Mouse (Mus musculus) mouse trophoblast stem cell (cell line): ENCODE data around the gene Lhfpl3.

Experiments used
- in situ Hi-C, 2 experiments: fragments of 300-500 bp; cut with MseI, MboI; formaldehyde crosslinking; loops; 2 replicates in 1 of 2; 3 replicates in 1 of 2; pipeline ENCODE4 v1.15.1; 2025

The Lhfpl3 gene

DNA sequence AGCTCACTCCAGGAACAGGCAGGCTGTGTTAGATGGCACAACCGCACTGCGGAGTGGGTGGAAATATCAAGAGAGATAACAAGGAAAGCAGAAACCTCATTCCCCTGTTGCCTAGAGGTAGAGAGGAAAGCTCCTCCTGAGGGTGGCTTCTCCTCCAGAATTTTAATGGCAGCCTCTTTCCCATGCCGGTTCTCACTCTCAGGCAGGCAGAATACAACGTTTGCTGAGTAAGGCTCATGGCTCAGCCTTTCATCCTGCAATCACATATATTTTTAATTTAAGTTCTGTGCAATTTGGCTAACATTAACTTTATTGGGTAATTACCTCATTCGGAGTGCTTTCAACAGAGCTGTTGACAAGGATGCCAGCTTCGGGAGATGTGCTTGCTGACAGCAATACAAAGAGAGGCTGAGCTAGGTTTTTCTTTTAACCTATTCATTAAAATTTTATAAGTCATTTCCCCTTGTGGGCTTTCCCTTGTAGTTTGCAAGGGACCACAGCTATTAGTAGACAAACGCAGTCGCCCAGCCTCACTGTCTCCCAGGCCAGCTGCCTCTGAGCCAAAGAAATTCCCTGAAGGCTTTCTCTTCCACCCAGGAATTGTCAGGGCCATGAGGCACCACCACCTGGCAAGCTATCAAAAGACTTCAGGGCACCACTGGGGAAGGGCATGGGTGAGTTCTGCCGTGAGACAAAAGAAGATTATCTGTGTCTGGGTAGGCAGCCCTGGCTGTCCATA lies 394.5 kb downstream of the Lhfpl3 start:
- in situ Hi-C loops: no loop called here

DNA sequence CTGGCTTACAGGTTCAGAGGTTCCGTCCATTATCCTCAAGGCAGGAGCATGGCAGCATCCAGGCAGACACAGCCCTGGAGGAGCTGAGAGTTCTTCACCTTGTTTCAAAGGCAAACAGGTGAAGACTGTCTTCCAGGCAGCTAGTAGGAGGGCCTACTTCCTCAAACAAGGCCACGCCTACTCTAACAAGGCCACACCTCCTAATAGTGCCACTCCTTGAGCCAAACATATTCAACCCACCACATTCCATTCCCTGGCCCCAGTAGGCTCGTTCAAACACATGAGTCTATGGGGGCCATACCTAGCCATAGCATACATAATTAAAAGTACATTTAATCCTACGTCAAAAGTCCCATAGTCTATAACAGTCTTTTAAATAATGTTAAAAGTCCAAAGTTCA lies 407.4 kb downstream of the Lhfpl3 start:
- in situ Hi-C loops: no loop called here

DNA sequence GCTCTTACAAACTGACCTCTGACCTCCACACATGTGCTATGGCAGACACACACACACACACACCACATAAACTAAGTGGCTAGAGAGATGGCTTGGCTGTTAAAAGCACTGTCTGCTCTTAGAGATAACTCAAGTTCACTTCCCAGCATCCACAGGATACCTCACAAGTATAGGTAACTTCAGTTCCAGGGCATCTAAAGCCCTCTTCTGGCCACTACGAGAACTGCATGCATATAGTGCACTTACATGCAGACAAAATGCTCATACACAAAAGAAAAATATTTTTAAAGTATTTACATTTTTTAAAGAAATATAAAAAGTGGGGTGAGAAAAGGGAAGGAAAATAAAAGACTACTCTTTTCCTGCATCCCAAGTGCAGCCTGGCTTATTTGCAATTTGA lies 408.6 kb downstream of the Lhfpl3 start:
- in situ Hi-C loops: no loop called here

DNA sequence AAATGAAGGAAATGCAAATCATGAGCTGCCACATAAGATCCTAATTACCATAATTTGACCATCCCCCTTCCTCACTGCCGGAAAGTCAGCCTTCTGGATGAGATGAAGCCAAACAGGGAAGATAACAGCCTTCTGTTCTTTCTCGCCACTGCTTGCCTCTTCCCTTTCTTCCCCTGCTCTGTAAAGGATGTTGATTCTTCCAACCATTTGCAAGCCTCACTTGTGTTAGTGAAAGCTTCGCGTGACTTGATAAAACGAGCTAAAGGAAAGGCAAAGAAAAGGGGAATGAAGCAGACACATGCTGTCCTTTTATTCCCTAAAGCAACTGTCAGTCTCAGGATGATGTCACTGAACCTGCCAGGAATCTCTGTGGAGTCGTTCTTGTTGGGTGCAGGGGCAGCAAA lies 420.1 kb downstream of the Lhfpl3 start:
- in situ Hi-C loops: no loop called here

DNA sequence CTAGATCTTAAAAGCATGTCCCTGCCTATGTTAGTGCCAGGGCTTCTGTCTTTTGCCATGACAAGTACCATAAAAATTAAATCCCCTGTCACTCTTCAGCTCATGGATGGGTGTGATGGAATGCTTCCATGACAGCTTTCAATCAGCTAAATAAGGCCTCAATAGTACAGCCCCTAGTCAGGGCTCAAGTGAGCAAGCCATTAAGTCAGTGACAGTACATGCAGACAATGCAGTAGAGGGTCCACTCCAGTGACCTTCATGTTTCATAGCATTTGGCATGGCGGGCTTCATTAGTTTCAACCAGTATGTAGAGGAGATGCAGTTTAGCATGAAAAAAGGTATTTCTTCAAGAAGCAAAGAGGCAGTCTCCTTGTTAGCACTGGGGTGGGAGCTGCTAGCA lies 420.8 kb downstream of the Lhfpl3 start:
- in situ Hi-C loops: no loop called here

DNA sequence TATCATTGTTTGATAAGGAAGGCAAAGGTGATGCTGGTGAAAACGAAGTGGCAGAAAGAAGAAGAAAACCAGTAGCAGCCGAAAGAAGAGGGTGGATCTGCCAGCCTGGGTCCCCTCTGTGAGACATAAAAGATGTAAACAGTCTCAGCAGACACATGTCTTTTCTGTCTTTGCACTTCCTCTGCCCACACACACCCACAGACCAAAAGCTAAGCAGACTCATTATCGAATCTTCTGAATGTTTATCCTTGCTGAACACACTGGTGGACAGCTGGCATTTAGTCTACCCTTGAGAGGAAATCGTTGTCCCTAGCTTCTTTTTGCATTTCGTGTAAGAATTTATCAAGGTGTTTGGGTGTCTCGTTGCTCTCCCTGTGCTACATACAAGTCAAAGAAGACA lies 443.8 kb downstream of the Lhfpl3 start:
- in situ Hi-C loops: no loop called here

DNA sequence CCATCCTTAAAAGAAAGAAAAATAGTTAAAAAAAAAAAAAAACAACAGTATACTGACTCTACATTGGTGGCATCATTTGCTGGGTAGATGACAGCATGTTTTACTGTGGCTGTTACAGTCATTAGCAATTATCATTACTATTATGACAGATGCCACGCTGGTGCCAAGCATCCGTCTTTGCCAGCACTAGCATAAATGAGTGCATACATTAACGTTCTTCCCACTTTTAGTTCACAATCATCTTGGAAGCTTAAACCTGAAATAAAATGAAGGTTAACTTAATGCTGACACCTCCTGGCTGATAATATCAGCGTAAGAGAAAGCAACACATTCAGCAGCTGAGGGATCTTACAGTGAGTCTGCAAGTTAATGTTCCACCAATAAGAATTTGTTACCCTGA lies 451.0 kb downstream of the Lhfpl3 start:
- in situ Hi-C loops: no loop called here

DNA sequence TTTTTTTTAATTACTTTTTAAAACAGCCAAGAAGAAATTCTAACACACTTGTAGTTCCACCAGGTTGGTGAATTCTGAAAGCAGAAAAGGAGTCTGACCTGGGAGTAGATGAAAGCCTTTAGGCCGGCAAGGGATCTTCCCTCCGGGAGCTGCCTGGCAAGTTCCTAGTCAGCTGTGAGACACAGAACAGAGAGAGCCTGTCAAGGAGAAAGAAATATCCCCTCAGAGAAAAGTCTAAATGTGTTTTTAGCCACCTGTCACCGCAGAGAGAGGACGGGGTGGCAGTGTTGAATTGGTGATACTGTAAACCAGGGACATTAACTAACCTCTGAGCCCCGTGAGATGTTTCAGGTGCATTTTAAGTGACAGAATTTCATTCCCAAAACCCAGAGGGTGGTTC lies 467.2 kb downstream of the Lhfpl3 start:
- in situ Hi-C loops: loop anchor here in 1 of 2 experiments (25.0 kb wide), 1 partner anchor 576 kb away; no protein-coding TSS in a partner anchor

DNA sequence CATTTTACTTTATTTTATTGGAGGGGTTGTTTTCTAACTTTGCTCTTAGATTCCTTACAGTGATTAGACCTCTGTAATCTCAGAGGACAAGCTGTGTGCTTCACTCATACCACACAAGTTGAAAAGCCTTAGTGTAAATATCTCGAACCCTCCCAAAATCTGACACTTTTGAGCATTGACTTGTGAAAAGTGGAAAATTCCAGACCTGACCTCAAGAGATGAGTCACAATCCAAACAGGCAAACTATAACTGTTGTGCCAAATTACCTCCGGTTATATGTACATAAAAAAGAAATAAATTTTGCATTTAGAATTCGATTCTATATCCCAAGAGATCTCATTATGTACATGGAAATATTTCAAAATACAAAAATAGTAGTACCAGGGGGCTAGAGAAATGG lies 468.8 kb downstream of the Lhfpl3 start:
- in situ Hi-C loops: loop anchor here in 1 of 2 experiments (25.0 kb wide), 1 partner anchor 577 kb away; no protein-coding TSS in a partner anchor

DNA sequence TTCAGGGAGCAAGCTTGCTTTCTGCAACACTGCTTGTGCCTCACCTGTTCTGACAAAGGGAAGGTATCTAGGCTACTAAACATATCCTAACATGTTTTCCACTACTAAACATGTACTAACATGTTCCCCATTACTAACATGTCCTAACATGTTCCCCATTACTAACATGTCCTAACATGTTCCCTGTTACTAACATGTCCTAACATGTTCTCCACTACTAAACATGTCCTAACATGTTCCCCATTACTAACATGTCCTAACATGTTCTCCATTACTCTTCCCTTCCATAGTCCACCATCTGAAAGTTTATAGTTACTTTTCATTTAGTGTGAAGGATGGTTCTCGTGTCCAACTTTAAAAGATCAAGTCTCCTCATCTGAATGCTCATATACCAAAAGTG lies 473.8 kb downstream of the Lhfpl3 start:
- in situ Hi-C loops: loop anchor here in 1 of 2 experiments (25.0 kb wide), 1 partner anchor 582 kb away; no protein-coding TSS in a partner anchor

DNA sequence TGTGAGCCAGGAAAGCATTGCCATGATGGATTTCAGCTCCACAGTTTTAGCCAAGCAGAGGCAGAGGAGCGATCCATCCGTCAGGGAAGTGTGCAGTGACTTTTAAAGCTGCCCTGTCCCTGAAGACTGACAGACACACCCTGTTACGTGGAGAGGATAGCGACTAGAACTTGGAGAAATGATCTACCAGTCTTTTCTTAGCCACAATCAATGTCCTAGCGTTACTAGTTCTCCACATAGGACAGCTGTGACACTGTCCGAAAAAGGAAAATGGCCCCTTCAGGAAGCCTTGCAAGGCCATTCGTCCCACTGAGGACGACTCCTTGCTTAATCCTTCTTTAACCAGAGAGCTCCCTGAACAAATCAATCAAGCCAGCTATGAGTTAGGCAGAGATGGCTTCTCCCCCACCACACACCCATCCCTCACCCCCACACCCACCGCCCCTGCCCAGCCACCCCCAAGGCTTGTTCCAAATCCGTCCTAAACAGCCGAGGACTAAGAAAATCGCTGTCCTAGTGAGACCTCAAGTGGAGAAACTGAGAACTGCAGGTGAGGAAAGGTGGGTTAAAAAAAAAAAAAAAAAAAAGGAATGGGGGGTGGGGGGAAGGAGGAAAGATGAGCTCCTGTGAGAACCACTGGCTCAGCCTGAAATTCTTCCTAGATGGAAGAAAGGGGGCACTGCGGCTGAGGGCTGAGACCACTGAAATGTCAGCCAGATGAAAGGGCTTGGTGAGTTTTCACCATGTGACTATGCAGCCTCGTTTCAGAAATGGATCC lies 479.1 kb downstream of the Lhfpl3 start:
- in situ Hi-C loops: loop anchor here in 1 of 2 experiments (25.0 kb wide), 1 partner anchor 588 kb away; no protein-coding TSS in a partner anchor

DNA sequence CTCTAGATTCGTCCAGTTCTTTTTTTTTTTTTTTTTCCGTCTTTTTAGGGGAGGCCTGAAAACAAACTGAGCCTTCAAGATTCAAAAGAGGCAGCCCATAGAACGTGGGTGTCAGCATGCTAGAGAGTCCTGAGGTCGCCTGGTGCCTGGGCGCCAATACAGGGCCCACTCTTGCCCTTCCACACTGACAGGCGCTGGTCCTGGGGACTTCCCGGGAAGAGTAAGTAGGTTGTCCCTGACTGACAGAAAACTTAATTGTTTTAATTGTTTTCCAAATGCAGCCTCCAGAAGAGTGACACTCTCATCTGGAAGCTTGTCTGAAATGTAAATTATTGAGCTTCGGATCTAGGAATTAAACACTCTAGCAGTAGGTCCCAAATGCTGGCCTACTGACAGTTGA lies 479.8 kb downstream of the Lhfpl3 start:
- in situ Hi-C loops: no loop called here

DNA sequence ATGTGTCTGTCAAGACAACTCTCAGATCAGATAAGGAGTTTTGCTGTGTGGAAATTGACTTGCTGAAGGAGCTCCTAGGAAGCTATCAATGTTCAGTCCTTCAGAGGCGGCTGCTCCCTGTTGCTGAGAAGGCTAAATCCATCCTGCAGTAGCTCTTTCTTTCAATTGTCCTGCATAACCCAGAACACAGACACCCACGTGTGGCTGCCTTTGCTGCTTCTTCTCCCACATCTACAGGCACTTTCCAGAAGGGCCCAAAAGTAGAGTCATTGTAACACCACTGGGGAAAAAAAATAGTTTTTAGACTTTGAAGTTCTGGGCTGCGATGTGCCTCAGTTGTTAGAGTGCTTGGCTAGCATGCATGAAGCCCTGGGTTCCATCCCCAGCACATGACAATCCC lies 480.9 kb downstream of the Lhfpl3 start:
- in situ Hi-C loops: no loop called here

DNA sequence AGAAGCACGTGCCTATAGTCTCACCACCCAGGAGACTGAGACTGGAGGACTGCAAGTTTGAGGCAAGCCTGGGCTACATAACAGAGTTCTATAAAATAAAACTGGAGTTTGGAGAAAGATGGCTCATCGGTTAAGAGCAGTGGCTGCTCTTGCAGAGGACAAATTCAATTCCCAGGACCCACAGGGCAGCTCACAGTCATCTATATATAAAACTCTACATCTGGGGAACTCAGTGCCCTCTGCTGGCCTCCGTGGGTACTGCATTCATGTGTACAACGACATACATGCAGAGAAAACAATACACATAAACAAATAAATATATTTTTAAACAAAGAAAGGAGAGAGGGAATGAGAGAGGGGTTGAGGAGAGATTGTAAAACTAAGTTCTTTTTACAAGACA lies 501.1 kb downstream of the Lhfpl3 start:
- in situ Hi-C loops: no loop called here

DNA sequence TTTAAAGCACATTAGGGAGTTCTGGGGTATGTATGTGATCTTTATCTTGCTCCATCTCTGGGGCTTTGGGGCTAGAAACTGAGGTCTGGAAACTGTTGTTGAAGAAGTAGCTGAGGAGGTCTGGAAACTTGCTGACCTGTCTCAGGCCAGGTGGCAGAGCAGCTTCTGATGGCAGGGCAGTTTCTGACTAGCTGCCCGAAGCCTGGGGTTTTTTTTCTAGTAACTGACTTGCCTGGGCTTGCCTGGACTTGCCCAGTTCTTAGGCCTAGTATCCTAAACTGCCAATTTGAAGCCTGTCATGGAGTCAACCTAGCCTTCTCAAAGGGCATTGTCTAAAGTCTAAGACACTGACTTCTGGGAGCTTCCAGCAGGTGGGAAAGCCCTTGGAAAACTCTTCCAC lies 501.9 kb downstream of the Lhfpl3 start:
- in situ Hi-C loops: no loop called here

DNA sequence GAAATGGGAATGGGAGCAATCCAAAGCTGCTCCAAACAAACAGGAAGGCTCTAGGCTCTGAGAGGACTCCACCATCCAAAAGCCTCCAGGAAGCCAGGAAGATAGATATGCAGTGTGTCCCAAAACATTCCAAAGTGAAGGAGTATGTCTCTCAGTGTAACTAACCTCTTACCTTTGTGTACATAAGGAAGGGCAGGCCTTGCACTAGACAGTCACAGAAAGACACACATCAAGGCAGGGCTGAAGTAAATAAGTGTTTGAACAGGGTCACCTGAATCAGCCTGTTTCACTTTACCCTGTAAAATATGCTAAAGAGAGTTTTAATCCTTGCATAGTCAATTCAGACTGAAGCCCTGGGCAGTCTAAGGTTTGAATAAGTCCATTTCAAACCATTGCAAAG lies 502.4 kb downstream of the Lhfpl3 start:
- in situ Hi-C loops: no loop called here

DNA sequence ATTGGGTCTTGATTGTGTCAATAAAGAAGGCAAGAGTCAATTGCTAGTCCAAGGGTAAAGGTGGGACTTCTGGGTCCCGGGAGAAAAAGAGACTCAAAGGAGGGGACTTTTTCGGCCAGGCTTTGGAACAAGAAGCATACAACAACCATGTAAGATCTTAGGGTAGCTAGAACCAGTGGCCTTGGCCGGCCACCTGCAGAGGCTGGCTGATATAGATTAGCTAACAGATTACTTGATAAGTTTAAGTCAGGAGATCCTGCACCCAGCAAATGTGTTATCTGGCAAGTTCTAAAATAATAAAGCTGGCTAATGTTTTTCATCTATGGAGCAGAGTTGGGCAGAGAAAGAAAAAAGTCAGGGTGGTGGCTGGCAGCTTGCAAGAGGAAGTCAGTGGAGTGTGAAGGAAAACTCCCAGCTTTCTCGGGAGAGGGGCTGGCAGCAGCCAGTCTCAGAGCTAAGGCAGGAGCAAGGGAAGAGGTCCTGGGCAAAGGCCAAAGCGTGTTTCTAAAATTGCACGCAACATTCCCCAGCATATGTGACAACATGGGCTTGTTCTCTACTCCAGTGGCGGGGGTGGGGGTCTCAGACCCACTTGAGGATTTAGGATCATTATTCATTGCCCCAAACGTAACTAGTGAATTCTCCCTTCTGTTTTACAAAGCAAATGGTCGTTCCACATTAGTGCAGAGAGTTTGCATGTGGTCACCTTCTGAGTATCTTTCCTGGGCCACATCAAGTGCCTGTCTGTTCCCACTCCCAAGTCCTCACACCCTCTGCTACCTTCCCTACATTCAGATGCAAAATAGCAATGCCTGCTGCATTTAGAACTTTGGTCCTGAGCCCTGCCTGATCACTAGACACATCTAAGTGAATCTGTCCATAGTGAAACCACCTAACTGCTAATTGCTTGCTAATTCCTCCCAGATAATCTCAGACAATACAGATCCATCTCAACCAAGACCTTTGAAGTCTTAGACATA lies 504.3 kb downstream of the Lhfpl3 start:
- in situ Hi-C loops: no loop called here

DNA sequence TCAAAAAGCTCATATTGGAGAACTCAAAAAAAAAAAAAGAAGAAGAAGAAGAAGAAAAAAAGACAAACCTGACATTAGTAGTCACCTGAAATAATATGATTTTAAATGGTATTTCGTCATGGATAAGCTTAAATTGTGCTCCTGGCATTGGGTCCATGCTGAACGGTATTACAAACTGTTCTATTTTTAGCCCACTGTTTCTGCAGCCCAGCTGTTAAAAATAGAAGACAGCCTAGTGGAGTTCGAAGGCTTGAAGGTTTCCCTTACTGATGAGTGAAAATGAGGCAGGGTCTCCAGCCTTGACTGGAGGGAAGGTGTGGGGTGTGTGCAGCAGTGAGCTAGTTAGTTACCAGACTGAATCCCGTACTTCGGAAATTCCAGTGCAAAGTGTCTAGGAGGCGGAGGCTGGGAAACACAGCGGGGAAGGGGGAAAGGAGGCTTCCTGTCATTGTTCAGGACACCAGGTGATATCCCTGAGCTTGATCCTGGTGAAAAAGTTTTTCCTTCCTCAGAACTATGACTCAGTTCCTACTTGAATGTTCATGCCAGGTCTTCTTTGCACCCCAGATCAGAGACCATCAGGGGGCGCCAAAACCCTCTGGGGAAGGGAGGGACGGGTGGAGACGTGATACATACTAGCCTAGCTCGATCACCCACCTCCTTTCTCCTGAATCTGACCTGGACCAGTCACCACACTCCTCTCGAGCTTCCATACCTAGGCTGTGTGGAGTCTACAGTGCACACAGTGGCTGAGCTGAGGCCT lies 505.8 kb downstream of the Lhfpl3 start:
- in situ Hi-C loops: no loop called here

DNA sequence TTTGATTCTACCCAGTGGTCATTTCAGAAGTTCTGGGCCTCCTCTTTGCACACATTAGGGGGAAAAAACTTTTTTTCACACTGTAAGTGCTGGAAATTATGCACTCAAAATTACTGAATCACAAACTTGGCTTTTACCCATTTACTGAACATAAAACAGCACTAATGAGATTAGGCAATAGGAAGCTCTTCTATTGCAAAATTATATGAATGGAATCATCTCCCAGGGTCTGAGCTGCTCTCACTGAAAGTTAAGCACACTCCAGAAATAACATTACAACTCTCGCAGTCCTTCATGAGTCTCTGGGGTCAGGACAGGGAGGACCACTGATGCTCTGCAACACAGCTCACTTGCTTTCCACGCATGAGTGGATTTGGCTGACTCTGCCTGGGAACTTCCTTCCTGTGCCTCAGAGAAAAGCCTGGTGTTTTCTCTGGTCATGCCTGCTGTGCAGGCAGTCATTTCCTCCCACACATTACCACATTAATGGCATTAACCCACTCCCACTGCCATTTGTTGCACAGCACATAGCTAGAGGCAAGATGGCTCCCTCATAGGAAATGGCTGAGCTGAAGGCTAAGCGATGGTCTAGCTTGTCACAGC lies 510.1 kb downstream of the Lhfpl3 start:
- in situ Hi-C loops: no loop called here

DNA sequence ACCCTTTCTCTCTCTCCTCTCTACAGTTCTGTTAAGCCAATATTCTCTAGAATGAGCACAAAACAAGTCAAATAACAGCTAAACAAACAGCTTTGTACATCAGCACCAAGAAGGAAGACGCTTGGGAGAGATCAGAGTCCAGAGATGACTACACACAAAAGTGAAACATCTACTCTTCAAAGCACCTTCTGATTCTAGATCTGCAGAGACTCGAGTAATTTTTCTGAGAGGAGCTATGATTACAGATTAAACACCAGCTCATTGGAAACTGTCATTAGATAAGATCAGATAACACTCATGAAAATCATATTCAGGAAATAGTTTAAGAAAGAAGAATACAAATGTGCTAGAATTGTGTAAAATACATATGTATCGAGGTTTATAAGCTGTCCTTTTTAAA lies 527.5 kb downstream of the Lhfpl3 start:
- in situ Hi-C loops: no loop called here

DNA sequence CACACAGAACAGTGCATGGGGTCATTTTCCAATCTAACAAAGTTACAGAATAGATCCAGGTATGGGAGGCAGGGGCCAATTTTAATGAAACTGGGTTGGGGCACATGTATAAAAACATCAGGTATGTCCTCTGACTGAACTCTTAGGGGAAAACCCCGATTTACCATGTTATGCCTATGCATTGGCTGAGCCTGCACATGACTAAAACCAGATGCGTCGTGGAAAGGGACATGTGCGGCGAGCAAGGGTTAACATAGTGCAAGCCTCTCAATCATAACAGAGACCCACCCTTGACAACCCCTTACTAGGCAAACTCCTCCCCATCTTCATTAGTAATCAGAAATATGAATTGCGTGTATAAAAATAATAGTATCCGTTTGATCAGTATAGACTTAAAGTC lies 533.5 kb downstream of the Lhfpl3 start:
- in situ Hi-C loops: no loop called here
